In genomic region chr13:81646348-81646747, GRCm38 (mm10) we compare ENCODE assay signal across 21 mouse cellular contexts. TPM values are rescaled to one million over a fixed set of nuclear protein-coding genes. Genes with fewer than 3 reads are reported as not detected.
DNase-seq lines count a peak whose midpoint lies in the region; ATAC-seq and TF ChIP-seq lines count a peak whose summit lies in the region.
"Had no signal": no experiment of that assay in that cellular context is flagged by ENCODE, and none has a peak within 500 bp of the region (broad histone marks: within the 10 kb centered on the region; RNA-seq: fewer than 3 reads in every experiment).

No protein-coding gene starts in this region.

- ATAC-seq in G1E (ENCODE audit: extremely low read depth, insufficient number of reproducible peaks, low FRiP score, poor library complexity, severe bottlenecking): peak; percentile 54
- peak; percentile 38 for ATAC-seq in liver, embryonic 14.5 days (ENCODE audit: insufficient read depth)
- peak; percentile 49 for ATAC-seq in megakaryocyte progenitor cell, adult 5-6 weeks (replicated peaks; ENCODE audit: poor library complexity)
- no peak for ATAC-seq in lung, postnatal 0 days
- ATAC-seq: forebrain, embryonic 16.5 days had no signal

- 19% methylated on average over 6 of the region's 6 CpGs for WGBS in liver, embryonic 14.5 days (ENCODE audit: insufficient replicate concordance)
- 71% methylated on average over 6 of the region's 6 CpGs for WGBS in lung, postnatal 0 days

- H3K27ac ChIP-seq in liver, embryonic 14.5 days: peak overlapping the region; percentile 69
- H3K27ac ChIP-seq in lung, postnatal 0 days (ENCODE audit: low read length): no peak overlapping the region
- H3K27ac ChIP-seq: embryonic facial prominence, embryonic 12.5 days; forebrain, embryonic 12.5 days; heart, embryonic 15.5 days; hindbrain, embryonic 15.5 days had no signal

- no peak overlapping the region for H3K9ac ChIP-seq in liver, embryonic 14.5 days (replicated peaks)
- H3K9ac ChIP-seq in lung, postnatal 0 days (replicated peaks; ENCODE audit: low read depth): no peak overlapping the region
- H3K9ac ChIP-seq: embryonic facial prominence, embryonic 12.5 days; forebrain, embryonic 12.5 days; heart, embryonic 15.5 days; hindbrain, embryonic 15.5 days had no signal

- H3K36me3 ChIP-seq in G1E (replicated peaks): no peaks in the 10 kb centered on the region
- H3K36me3 ChIP-seq in liver, embryonic 14.5 days (replicated peaks; ENCODE audit: control insufficient read depth, insufficient read depth, low read depth): no peaks in the 10 kb centered on the region
- H3K36me3 ChIP-seq in lung, postnatal 0 days (ENCODE audit: insufficient read depth, low read length): no peaks in the 10 kb centered on the region
- H3K36me3 ChIP-seq: embryonic facial prominence, embryonic 12.5 days; forebrain, embryonic 12.5 days; heart, embryonic 15.5 days; hindbrain, embryonic 15.5 days had no signal

- H3K27me3 ChIP-seq in G1E (ENCODE audit: insufficient read depth, low read length): no peaks in the 10 kb centered on the region
- H3K27me3 ChIP-seq in liver, embryonic 14.5 days (ENCODE audit: control insufficient read depth, insufficient read depth, low read length): no peaks in the 10 kb centered on the region
- H3K27me3 ChIP-seq in lung, postnatal 0 days (replicated peaks; ENCODE audit: insufficient read depth, low read length): no peaks in the 10 kb centered on the region
- H3K27me3 ChIP-seq: embryonic facial prominence, embryonic 12.5 days; forebrain, embryonic 12.5 days; heart, embryonic 15.5 days; hindbrain, embryonic 15.5 days had no signal

- 0 out of 2 replicates have a peak, but pooled peaks cover 2% of the 10 kb centered on the region for H3K9me3 ChIP-seq in G1E (replicated peaks)
- no peaks in the 10 kb centered on the region for H3K9me3 ChIP-seq in liver, embryonic 14.5 days (ENCODE audit: control insufficient read depth, low read length)
- H3K9me3 ChIP-seq in lung, postnatal 0 days (ENCODE audit: low read length): no peaks in the 10 kb centered on the region
- H3K9me3 ChIP-seq: embryonic facial prominence, embryonic 12.5 days; forebrain, embryonic 12.5 days; heart, embryonic 15.5 days; hindbrain, embryonic 15.5 days had no signal

- no peak overlapping the region for H3K4me3 ChIP-seq in G1E (ENCODE audit: low read depth, low read length)
- H3K4me3 ChIP-seq in liver, embryonic 14.5 days (ENCODE audit: insufficient read depth in 1 of 2, low read depth in 2 of 2, low read length in 2 of 2): no peak overlapping the region
- H3K4me3 ChIP-seq in lung, postnatal 0 days (ENCODE audit: low read depth, low read length): no peak overlapping the region
- H3K4me3 ChIP-seq: embryonic facial prominence, embryonic 12.5 days; forebrain, embryonic 12.5 days; heart, embryonic 15.5 days; hindbrain, embryonic 15.5 days had no signal

- peak overlapping the region; percentile 50 for H3K4me2 ChIP-seq in liver, embryonic 14.5 days (ENCODE audit: low read depth)
- H3K4me2 ChIP-seq in lung, postnatal 0 days (replicated peaks; ENCODE audit: low read depth, low read length): no peak overlapping the region
- H3K4me2 ChIP-seq: embryonic facial prominence, embryonic 12.5 days; forebrain, embryonic 12.5 days; heart, embryonic 11.5 days; heart, embryonic 15.5 days; hindbrain, embryonic 15.5 days had no signal

- TF ChIP-seq EP300 in liver, embryonic 14.5 days (IDR thresholded peaks at IDR 0.05; ENCODE audit: low read depth): peak; percentile 92
- no peak for TF ChIP-seq EP300 in lung, postnatal 0 days (IDR thresholded peaks at IDR 0.05)

- DNase-seq in G1E (ENCODE audit: low spot score): no peak
- DNase-seq in c-Kit-positive CD71-positive TER-119-positive erythroid progenitor cells, embryonic 14.5 days (ENCODE audit: low spot score): peak; percentile 56
- peak in 1 of 3 experiments; percentile 56 for DNase-seq in liver, embryonic 14.5 days (ENCODE audit: low read depth in 3 of 3, low spot score in 3 of 3)
- no peak for DNase-seq in lung, postnatal 0 days (ENCODE audit: low spot score)
- no peak for DNase-seq in cerebellum, adult 9-10 months
- DNase-seq in heart, postnatal 10 days: no peak
- DNase-seq: adrenal gland, adult 2 months; adrenal gland, postnatal 25 days; cerebellum, adult 11 months; cerebellum, adult 8-10 months; cerebellum, postnatal 25 days; gastrocnemius, postnatal 10 days; heart, adult 18-20 months; heart, postnatal 36 days had no signal

- H3K4me1 ChIP-seq in G1E (ENCODE audit: insufficient read depth, low read depth, low read length): peaks cover 66% of the 10 kb centered on the region
- peaks cover 53 to 55% of the 10 kb centered on the region in 2 experiments for H3K4me1 ChIP-seq in liver, embryonic 14.5 days (replicated peaks; ENCODE audit: control insufficient read depth in 2 of 2, insufficient read depth in 2 of 2, low read length in 1 of 2)
- H3K4me1 ChIP-seq in lung, postnatal 0 days (ENCODE audit: insufficient read depth, low read depth, low read length): no peaks in the 10 kb centered on the region
- H3K4me1 ChIP-seq: embryonic facial prominence, embryonic 12.5 days; hindbrain, embryonic 15.5 days had no signal

- TF ChIP-seq CTCF in G1E (IDR thresholded peaks at IDR 0.05; ENCODE audit: low read depth, low read length): no peak
- TF ChIP-seq CTCF in liver, embryonic 14.5 days (IDR thresholded peaks at IDR 0.05; ENCODE audit: low read depth): no peak
- no peak for TF ChIP-seq CTCF in lung, postnatal 0 days (IDR thresholded peaks at IDR 0.05)

- intact Hi-C loops in heart, postnatal 10 days (cut with DNase I): loop anchor here (10.0 kb wide), 1 partner anchor 782 kb away; no protein-coding TSS in a partner anchor

RNA-seq across cellular contexts. Expression of gene Lysmd3, which starts 11.1 kb away (rescaled TPM):
- total RNA-seq in G1E (2014; fragmentation: Nextera tagmentation) (52.9 and 64.9 TPM in 2 replicates), G1E (2017) (30.1 and 55.0 TPM in 2 replicates)
- polyA plus RNA-seq in G1E (2012): 3.6 and 4.4 TPM in 2 replicates
- 4.3 and 6.4 TPM in 2 replicates for polyA plus RNA-seq in liver, embryonic 14.5 days (2012; rRNA removed)
- 19.0 and 21.5 TPM in 2 replicates for polyA plus RNA-seq in liver, embryonic 14.5 days (2014; fragmentation: Nextera tagmentation; extraction: Ambion mirVana)
- total RNA-seq in megakaryocyte progenitor cell, adult 5-6 weeks (2015): 21.0 and 24.8 TPM in 2 replicates
- total RNA-seq in megakaryocyte progenitor cell, adult 5-6 weeks (2017): 13.5 and 17.7 TPM in 2 replicates
- polyA plus RNA-seq in lung, postnatal 0 days (2015; fragmentation: Nextera tagmentation; extraction: Ambion mirVana): 19.3 and 20.0 TPM in 2 replicates
- 10 to 100 TPM; 13.2 to 14.0 TPM for total RNA-seq in heart, postnatal 10 days (2021)

RNA-seq across cellular contexts. Expression of gene Adgrv1, which starts 13.4 kb away (rescaled TPM):
- not detected in 2 replicates for total RNA-seq in G1E (2014; fragmentation: Nextera tagmentation)
- 0.41 and 0.49 TPM in 2 replicates for total RNA-seq in G1E (2017)
- polyA plus RNA-seq in G1E (2012): not detected in 2 replicates
- polyA plus RNA-seq in liver, embryonic 14.5 days (2012; rRNA removed): 0.08 and 0.09 TPM in 2 replicates
- polyA plus RNA-seq in liver, embryonic 14.5 days (2014; fragmentation: Nextera tagmentation; extraction: Ambion mirVana): 0.24 and 0.32 TPM in 2 replicates
- not detected in 2 replicates for total RNA-seq in megakaryocyte progenitor cell, adult 5-6 weeks (2015)
- not detected in 2 replicates for total RNA-seq in megakaryocyte progenitor cell, adult 5-6 weeks (2017)
- polyA plus RNA-seq in lung, postnatal 0 days (2015; fragmentation: Nextera tagmentation; extraction: Ambion mirVana): 2.0 and 2.2 TPM in 2 replicates
- total RNA-seq in heart, postnatal 10 days (2021): under 1 TPM; 0.74 to 0.96 TPM
